Mouse (Mus musculus) heart, postnatal 0 days (tissue): ENCODE results near the gene Tmem201. TPM values are rescaled to one million over a fixed set of nuclear protein-coding genes. Genes with fewer than 3 reads are reported as not detected.
A peak's percentile ranks its signal among the peaks of the same experiment; 100 is the strongest.

Experiments
- ATAC-seq: fragments of 200-750 bp; cut with Nextera tagmentation; 2 replicates; pipeline ENCODE4 v1.8.0; 2017; ENCODE audit warnings: low read depth, moderate number of reproducible peaks, moderate library complexity; ENCODE audit not compliant: insufficient read depth
- DNase-seq: peaks from one replicate; pipeline ENCODE4 v3.0.0-alpha.2; 2016; ENCODE audit warnings: low spot score
- H3K27ac ChIP-seq: fragments of 300-500 bp; sonication (generic); 2 replicates; pipeline ENCODE4 v1.5.1; 2014; ENCODE audit warnings: low read depth, mild to moderate bottlenecking
- H3K27me3 ChIP-seq: fragments of 300-500 bp; sonication (generic); 2 replicates; pipeline ENCODE4 v1.6.1; 2014; ENCODE audit warnings: low read length, mixed read lengths; ENCODE audit not compliant: control insufficient read depth, insufficient read depth
- H3K36me3 ChIP-seq: fragments of 300-500 bp; sonication (generic); replicated peaks from 2 replicates; pipeline ENCODE4 v1.6.1; 2014; ENCODE audit warnings: low read length, mixed read lengths; ENCODE audit not compliant: control insufficient read depth, insufficient read depth
- H3K4me1 ChIP-seq: fragments of 300-500 bp; sonication (generic); 2 replicates; pipeline ENCODE4 v1.6.1; 2014; ENCODE audit warnings: antibody characterized with exemption; ENCODE audit not compliant: control insufficient read depth, insufficient read depth
- H3K4me2 ChIP-seq: fragments of 300-500 bp; sonication (generic); 2 replicates; pipeline ENCODE4 v1.6.1; 2014; ENCODE audit warnings: low read depth, mild to moderate bottlenecking, low read length, moderate library complexity
- H3K4me3 ChIP-seq: fragments of 300-500 bp; sonication (generic); 2 replicates; pipeline ENCODE4 v1.5.1; 2014; ENCODE audit warnings: low read depth, low read length
- H3K9ac ChIP-seq: fragments of 300-500 bp; sonication (generic); replicated peaks from 2 replicates; pipeline ENCODE4 v1.6.1; 2014; ENCODE audit warnings: low read depth, low read length, mixed read lengths
- H3K9me3 ChIP-seq: fragments of 300-500 bp; sonication (generic); replicated peaks from 2 replicates; pipeline ENCODE4 v1.6.1; 2016; ENCODE audit warnings: low read length; ENCODE audit not compliant: control insufficient read depth
- CTCF ChIP-seq: IDR thresholded peaks from 2 replicates; pipeline ENCODE4 v1.5.1; 2016; ENCODE audit warnings: antibody characterized with exemption, control low read depth, low read depth
- EP300 ChIP-seq: IDR thresholded peaks from 2 replicates; pipeline ENCODE4 v1.6.1; 2016; ENCODE audit warnings: antibody characterized with exemption, low read depth
- WGBS: fragments of 180-500 bp; shearing (Covaris S2); extraction: QIAGEN DNeasy Blood & Tissue Kit; methylation state at CpG from one replicate; pipeline ENCODE4 v1.1.7; 2014; 5-methylcytosine and 5-hydroxymethylcytosine counted together
- polyA plus RNA-seq: library from polyadenylated mRNA; unstranded; fragments of >200 nt; fragmentation: Nextera tagmentation; extraction: Ambion mirVana; gene quantifications from 2 replicates; pipeline ENCODE4 v1.2.1, GENCODE M21; 2015
- total RNA-seq: library from RNA; depleted of rRNA; stranded (reverse); fragments of >200 nt; gene quantifications from 2 replicates; pipeline ENCODE4 v1.2.3, GENCODE M21; 2014; ENCODE audit warnings: low replicate concordance

The Tmem201 gene
- total and polyA plus RNA-seq, 2 experiments from 2014 or later = 43.0 to 64.7 TPM

GRCm38 (mm10) chr4:149735624-149736250, 2.1 kb downstream of the Tmem201 start:
- TF ChIP-seq EP300 (no peak), CTCF (no peak)
- Histone ChIP-seq H3K36me3 (peaks cover 9% of the 10 kb centered on the region; the same call in 1 of the 2 replicates), H3K4me1 (peaks cover 58% of the 10 kb centered on the region), H3K9ac (no peak overlapping the region), H3K4me3 (no peak overlapping the region), H3K4me2 (peak overlapping the region; percentile 99; the same call in 1 of the 2 replicates), H3K9me3 (no peaks in the 10 kb centered on the region), H3K27me3 (no peaks in the 10 kb centered on the region), H3K27ac (peak overlapping the region; percentile 88; the same call in 1 of the 2 replicates)
- WGBS = 41% methylated on average over 5 of the region's 5 CpGs
- ATAC-seq = no peak
- DNase-seq = no peak

- H3K36me3 ChIP-seq = peaks cover 13% of the 10 kb centered on the region; the same call in 1 of the 2 replicates
- peaks cover 58% of the 10 kb centered on the region for H3K4me1 ChIP-seq
- H3K9me3 ChIP-seq = no peaks in the 10 kb centered on the region
- TF ChIP-seq CTCF (no peak), EP300 (no peak)
- ATAC-seq (no peak), DNase-seq (no peak)
- peak overlapping the region; percentile 63 for H3K27ac ChIP-seq
- WGBS = 69% methylated on average over 10 of the region's 10 CpGs
- H3K4me3 ChIP-seq = no peak overlapping the region
- no peak overlapping the region for H3K9ac ChIP-seq
- H3K27me3 ChIP-seq = no peaks in the 10 kb centered on the region
- H3K4me2 ChIP-seq = no peak overlapping the region
These were observed 2.9 kb downstream of the Tmem201 start for GRCm38 (mm10) chr4:149734730-149735475.

GRCm38 (mm10) chr4:149734246-149734645, 3.6 kb downstream of the Tmem201 start:
- no peaks in the 10 kb centered on the region for H3K27me3 ChIP-seq
- no peak for DNase-seq
- H3K4me2 ChIP-seq = no peak overlapping the region
- no peak for TF ChIP-seq CTCF
- TF ChIP-seq EP300 = no peak
- H3K9me3 ChIP-seq = no peaks in the 10 kb centered on the region
- no peak overlapping the region; the same call in 1 of the 2 replicates for H3K9ac ChIP-seq
- H3K36me3 ChIP-seq = peaks cover 18% of the 10 kb centered on the region
- H3K4me3 ChIP-seq = no peak overlapping the region
- ATAC-seq = no peak
- 70% methylated on average over 6 of the region's 6 CpGs for WGBS
- peak overlapping the region; percentile 63 for H3K27ac ChIP-seq
- H3K4me1 ChIP-seq = peaks cover 58% of the 10 kb centered on the region

DNA sequence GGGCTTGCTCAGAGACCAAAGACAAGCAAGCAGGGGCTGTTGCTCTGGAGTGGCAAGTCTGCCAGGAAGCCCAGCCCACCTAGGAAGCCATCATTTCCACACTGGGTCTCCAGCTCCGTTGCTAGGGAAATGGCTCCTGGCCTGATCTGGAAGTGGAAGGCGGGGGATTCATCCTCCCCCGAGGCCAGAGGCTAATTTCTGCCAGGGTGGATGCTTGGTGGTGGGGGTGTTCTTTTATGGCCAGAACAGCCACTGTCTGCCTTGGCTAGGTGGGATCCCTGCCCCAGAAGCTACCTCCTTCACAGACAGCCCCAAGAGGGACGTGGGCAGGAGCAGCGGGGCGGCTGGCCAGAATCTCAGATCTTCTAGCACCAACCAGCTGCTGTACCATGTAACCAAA, 4.1 kb downstream of the Tmem201 start:
- H3K27me3 ChIP-seq = no peaks in the 10 kb centered on the region
- peaks cover 23% of the 10 kb centered on the region for H3K36me3 ChIP-seq
- no peak overlapping the region for H3K9ac ChIP-seq
- H3K4me3 ChIP-seq = no peak overlapping the region
- ATAC-seq = no peak
- H3K27ac ChIP-seq = peak overlapping the region; percentile 63
- DNase-seq = no peak
- WGBS = 49% methylated on average over 6 of the region's 6 CpGs
- 0 out of 2 replicates have a peak overlapping the region, but pooled peaks have one; percentile 20 for H3K4me2 ChIP-seq
- no peaks in the 10 kb centered on the region for H3K9me3 ChIP-seq
- H3K4me1 ChIP-seq = peaks cover 58% of the 10 kb centered on the region
- TF ChIP-seq CTCF (no peak), EP300 (no peak)

DNA sequence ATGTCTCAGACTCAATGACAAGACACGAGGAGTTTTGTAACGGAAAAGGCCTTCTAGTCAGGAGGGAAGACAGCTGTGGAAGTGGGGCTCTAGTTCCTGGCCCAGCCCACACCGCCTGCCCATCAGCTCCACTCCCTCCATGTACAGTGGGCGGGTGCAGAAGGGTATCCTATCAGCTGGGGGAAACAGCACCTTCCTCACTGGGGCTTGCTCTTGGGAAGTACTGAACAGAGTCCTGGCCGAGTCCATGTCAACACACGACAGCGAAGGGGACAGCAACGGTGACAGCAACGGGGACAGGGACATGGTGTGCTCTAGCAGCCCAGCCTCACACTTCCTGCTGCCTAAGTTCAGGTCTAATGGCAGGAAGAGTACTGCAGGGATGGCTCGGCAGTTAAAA, 5.0 kb downstream of the Tmem201 start:
- H3K27me3 ChIP-seq = no peaks in the 10 kb centered on the region
- no peak overlapping the region for H3K4me3 ChIP-seq
- whole genome bisulfite sequencing = 29% methylated on average over 10 of the region's 10 CpGs
- TF ChIP-seq CTCF (no peak), EP300 (no peak)
- H3K27ac ChIP-seq = peak overlapping the region; percentile 63
- peaks cover 30% of the 10 kb centered on the region for H3K36me3 ChIP-seq
- H3K9ac ChIP-seq = no peak overlapping the region
- no peak overlapping the region for H3K4me2 ChIP-seq
- peak; percentile 8; the same call in 1 of the 2 replicates for ATAC-seq
- H3K9me3 ChIP-seq = no peaks in the 10 kb centered on the region
- no peak for DNase-seq
- peaks cover 58% of the 10 kb centered on the region for H3K4me1 ChIP-seq

- H3K27me3 ChIP-seq = no peaks in the 10 kb centered on the region
- TF ChIP-seq EP300 = no peak
- no peak overlapping the region for H3K4me2 ChIP-seq
- peaks cover 56% of the 10 kb centered on the region for H3K4me1 ChIP-seq
- H3K36me3 ChIP-seq = peaks cover 35% of the 10 kb centered on the region
- DNase-seq = no peak
- no peak for ATAC-seq
- 96% methylated on average over 3 of the region's 3 CpGs for WGBS
- H3K4me3 ChIP-seq = no peak overlapping the region
- no peak overlapping the region for H3K9ac ChIP-seq
- H3K9me3 ChIP-seq = no peaks in the 10 kb centered on the region
- H3K27ac ChIP-seq = peak overlapping the region; percentile 63
These were observed 5.5 kb downstream of the Tmem201 start for GRCm38 (mm10) chr4:149732313-149732712.
